Mouse (Mus musculus): ENCODE results near the gene Rasgef1a. TPM values are rescaled to one million over a fixed set of nuclear protein-coding genes. Genes with fewer than 3 reads are reported as not detected.

Rasgef1a gene
- total RNA-seq, 2 experiments from 2014 or later, result 0.29 to 0.30 TPM

GRCm38 (mm10) chr6:118022898-118023635, 11.8 kb downstream of the Rasgef1a start:
- no peak for DNase-seq (ENCODE audit: low spot score in 2 of 2)

GRCm38 (mm10) chr6:118027036-118027435, 15.8 kb downstream of the Rasgef1a start:
- no peak for DNase-seq (ENCODE audit: low spot score in 2 of 2)

DNA sequence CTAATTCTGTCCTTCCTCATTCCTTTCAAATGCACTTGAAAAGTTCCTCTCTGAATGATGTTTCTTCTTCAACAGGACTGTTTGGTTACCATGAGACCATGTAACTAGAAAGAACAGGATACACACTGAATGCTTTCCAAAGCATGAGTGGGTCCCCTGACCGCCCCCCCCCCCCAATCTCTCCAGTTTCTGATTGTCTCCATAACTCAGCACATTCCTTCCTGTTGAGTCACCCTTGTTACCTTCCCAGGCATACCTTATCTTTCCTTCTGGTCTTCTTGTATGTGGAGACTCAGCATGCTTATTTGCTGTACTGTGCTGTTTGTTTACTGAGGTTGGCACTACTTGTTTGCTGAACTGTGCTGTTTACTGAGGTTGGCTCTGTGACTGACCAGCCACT, 20.2 kb downstream of the Rasgef1a start:
- DNase-seq (ENCODE audit: low spot score in 2 of 2), result no peak

DNA sequence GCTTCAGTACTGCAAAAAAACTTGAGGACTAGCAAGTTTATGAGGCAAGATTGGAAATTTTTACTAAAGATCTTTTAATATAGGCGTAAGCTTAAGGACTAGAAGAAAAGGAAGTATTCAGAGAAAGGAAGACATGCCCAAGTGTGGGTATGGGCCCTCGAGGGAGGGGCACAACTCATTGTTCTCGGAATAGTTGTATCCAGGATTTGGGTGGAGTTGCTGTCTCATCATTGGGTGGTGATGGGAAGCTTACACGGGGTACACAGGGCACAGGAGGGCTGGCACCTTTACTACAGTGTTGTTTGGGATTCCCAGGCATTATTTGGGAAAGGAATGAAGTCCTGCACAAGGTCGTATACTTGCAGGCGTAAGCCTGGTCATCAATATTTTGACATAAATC, 24.4 kb downstream of the Rasgef1a start:
- no peak for DNase-seq (ENCODE audit: low spot score in 2 of 2)

DNA sequence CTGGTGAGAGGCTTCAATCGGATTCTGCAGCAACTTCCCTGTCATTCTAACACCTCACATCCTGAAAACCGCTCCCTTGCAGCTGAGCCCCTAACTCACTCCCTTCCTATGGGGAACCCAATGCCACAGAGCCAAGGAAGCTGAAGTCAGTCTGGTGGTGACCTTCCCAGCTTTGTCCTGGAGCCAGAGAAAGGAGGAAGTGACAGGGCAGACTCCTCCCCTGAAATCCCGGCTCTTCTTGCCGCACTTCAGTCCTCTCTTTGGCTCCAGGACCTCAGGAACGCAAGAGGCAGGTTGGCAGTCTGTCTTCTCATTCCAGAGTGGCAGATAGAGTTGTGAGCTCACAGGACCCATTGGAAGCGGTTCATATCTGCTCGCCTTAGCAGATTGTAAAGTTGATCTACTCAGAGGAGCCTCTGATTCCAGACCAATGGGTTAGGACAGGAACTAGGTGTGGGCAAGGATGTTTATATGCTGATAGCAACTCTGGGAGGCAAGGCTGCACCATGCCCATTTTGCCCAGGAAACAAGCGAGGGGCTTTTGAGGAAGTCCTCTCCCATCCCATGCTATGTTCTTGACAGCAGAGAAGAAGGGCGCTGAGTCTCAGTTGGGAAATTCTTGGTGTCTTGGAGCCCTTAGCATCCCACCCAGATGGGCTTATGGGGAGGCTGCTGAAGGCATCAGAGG, 25.0 kb downstream of the Rasgef1a start:
- no peak for DNase-seq (ENCODE audit: low spot score in 2 of 2)

- DNase-seq (ENCODE audit: low spot score in 2 of 2), result no peak
These were observed 25.6 kb downstream of the Rasgef1a start for GRCm38 (mm10) chr6:118036866-118037265.

- no peak for DNase-seq (ENCODE audit: low spot score in 2 of 2)
These were observed 33.9 kb downstream of the Rasgef1a start for GRCm38 (mm10) chr6:118045180-118045579.

DNA sequence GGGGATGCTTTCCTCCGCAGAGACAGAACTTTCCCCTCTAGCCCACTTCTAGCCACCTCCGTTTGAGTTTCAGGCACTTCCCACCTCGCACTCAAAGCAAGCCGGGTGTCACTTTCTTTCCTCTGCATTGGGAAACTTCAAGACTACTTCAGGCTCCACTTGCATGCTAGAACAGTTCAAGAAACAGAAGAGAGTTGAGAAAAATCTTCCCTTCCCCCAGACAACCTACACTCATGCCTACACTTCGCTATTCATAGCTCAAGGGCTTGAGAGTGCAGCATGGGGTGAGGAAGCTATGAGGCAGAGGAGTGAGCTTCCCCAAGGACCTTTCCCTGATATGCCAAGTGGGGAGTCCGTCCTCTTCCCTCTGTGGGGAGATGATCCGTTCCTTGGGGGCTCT, 34.7 kb downstream of the Rasgef1a start:
- DNase-seq (ENCODE audit: low spot score in 2 of 2), result no peak

DNA sequence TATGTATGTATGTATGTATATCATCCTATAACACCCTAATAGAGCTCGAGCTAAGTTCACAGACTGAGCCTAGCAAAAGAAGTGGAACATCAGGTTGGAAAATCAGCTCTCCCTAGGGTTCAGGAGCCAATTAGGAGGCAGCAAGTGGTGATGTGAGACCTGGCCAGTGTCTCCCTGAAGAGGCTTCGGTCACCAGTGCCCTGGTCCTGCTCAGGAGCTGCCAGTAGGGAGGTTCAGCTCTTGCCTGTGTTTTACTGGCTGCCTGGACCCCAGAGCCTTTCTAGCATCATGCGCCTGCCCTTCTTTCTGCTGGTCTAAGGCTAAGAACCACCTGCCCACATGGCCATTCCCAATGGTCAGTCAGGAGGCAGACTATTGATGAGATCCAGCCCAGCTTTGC, 35.3 kb downstream of the Rasgef1a start:
- no peak for DNase-seq (ENCODE audit: low spot score in 2 of 2)

DNA sequence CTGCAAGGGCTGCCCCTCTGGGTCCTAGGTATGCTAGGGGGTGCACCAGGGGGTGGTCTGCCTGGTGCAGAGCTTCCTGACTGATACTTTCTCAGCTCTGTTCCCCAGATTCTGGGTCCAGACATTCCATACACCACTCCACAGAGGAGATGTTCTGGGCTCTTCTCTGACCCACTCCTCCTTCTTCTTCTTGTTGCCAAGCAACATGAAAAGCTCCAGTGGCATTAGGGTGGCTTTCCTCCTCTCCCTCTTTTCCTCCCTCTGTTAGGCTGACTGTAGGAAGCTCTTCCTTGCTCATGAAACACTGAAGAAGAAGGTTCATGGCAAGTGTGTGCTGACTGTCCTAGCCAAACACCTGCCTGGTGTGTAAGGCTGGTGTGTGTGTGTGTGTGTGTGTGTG, 35.7 kb downstream of the Rasgef1a start:
- no peak for DNase-seq (ENCODE audit: low spot score in 2 of 2)

- DNase-seq (ENCODE audit: low spot score in 2 of 2), result peak in 1 of 2 experiments; percentile 10
These were observed 36.7 kb downstream of the Rasgef1a start for GRCm38 (mm10) chr6:118047811-118048505.

GRCm38 (mm10) chr6:118049776-118050175, 38.5 kb downstream of the Rasgef1a start:
- no peak for DNase-seq (ENCODE audit: low spot score in 2 of 2)

DNA sequence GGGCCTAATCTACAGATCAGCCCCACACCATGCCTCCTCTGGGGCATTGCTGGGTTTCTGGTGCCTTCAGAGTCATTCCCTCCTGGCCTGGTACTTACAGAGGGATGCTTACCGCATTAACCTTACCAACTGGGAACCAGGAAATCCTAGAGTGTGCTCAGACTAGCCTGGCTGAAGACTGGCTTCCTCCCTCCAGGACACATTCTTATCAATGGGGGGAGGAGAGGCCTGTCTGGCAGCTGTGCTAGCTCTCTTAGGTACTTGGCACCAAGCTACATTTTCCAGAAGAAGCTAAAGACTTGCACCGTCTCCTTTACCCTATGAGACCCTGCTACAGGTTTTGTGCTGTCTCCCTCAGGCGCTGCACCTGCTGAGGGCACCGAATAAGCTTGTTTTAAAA, 40.2 kb downstream of the Rasgef1a start:
- no peak for DNase-seq (ENCODE audit: low spot score in 2 of 2)

- DNase-seq (ENCODE audit: low spot score in 2 of 2), result no peak
These were observed 44.0 kb downstream of the Rasgef1a start for GRCm38 (mm10) chr6:118055209-118055608.

GRCm38 (mm10) chr6:118061266-118061665, 50.0 kb downstream of the Rasgef1a start:
- DNase-seq (ENCODE audit: low spot score in 2 of 2), result no peak

- DNase-seq (ENCODE audit: low spot score in 2 of 2), result no peak
These were observed 52.0 kb downstream of the Rasgef1a start for GRCm38 (mm10) chr6:118063266-118063665.

- peak in 1 of 2 experiments; percentile 32 for DNase-seq (ENCODE audit: low spot score in 2 of 2)
These were observed 53.8 kb downstream of the Rasgef1a start for GRCm38 (mm10) chr6:118064968-118065530.

DNA sequence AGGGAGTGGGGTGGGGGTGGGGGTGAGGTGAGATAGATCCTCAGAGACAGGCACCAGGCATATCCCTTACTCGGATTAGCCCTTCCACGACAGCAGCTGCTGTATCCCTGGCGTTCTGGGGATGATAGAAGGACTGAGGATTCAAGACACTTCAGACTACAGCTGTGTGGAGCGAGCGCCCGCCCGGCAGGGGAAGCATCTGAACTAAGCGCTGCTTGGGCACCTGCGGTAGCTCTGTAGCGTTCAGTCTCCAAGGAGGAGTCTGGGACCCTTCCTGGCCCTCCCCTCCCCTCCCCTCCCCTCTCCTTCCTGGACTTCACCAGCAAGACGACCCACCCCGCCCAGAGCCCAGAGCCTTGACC, 54.6 kb downstream of the Rasgef1a start:
- DNase-seq (ENCODE audit: low spot score in 2 of 2), result no peak

DNA sequence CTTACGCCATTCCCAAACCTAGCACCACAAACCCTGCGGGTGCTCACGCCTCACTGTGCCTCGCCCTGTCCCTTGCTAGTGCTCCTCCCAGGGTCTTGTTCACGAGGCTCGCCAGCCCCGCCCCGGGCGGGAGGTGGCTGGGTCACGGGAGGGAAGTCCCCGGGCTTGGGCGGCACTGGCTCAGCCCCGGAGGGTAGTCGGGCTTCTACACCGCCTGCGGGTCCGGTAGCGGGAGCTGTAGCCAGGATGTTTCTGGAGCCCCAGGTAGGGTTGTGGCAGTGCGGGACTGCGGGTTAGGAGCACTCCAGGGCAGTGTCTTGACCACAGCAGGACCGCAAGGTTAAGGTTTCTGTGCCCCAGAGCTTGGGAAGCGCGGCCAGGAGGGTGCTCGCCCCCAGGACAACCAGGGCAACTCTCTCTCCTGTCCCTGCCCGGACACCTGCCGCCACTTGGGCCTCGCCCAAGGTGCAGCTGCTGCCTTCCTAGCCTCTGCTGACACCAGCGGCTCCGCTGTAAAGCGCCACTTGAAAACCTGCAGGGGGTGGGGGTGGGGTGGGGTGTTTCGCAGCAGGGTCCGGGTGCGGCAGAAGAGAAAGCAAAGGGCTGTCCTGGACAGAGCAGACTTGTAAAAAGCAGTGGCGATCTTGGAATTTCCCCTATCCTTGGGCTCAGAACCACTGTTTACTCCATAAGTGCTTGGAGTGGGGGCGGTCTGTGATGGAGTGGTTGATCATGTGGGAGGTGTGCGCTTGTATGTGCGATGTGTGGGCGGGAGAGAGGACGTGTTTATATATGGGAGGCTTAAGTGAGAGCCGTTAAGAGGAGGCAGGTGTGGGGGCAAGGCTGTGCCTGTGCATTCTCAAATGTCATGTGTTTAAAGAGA, 55.2 kb downstream of the Rasgef1a start:
- peak; percentile 26 to 42 for DNase-seq (ENCODE audit: low spot score in 2 of 2)

- no peak for DNase-seq (ENCODE audit: low spot score in 2 of 2)
These were observed 56.5 kb downstream of the Rasgef1a start for GRCm38 (mm10) chr6:118067720-118068119.

Measured in adrenal gland, adult 18-20 months (tissue).